Mouse (Mus musculus) midbrain, embryonic 11.5 days (tissue): ENCODE measurements around the gene Cpox. TPM values are rescaled to one million over a fixed set of nuclear protein-coding genes. Genes with fewer than 3 reads are reported as not detected.

Source experiments
- ATAC-seq: fragments of 200-750 bp; cut with Nextera tagmentation; 2 replicates; pipeline ENCODE4 v1.8.0; 2017; ENCODE audit warnings: moderate TSS enrichment, moderate library complexity; ENCODE audit not compliant: low FRiP score
- DNase-seq: peaks from one replicate; pipeline ENCODE4 v3.0.0; 2015; ENCODE audit warnings: low spot score; ENCODE audit errors: missing footprints
- H3K27ac ChIP-seq: fragments of 300-500 bp; sonication (generic); 2 replicates; pipeline ENCODE4 v1.5.1; 2014; ENCODE audit warnings: low read depth, low read length
- H3K27me3 ChIP-seq: fragments of 300-500 bp; sonication (generic); 2 replicates; pipeline ENCODE4 v1.6.1; 2014; ENCODE audit warnings: mild to moderate bottlenecking, low read length, moderate library complexity, mixed read lengths; ENCODE audit not compliant: control insufficient read depth, insufficient read depth
- H3K36me3 ChIP-seq: fragments of 300-500 bp; sonication (generic); 2 replicates; pipeline ENCODE4 v1.6.1; 2014; ENCODE audit warnings: mild to moderate bottlenecking, low read length, moderate library complexity, mixed read lengths; ENCODE audit not compliant: control insufficient read depth, insufficient read depth
- H3K4me1 ChIP-seq: fragments of 300-500 bp; sonication (generic); 2 replicates; pipeline ENCODE4 v1.6.1; 2014; ENCODE audit warnings: low read length; ENCODE audit not compliant: control insufficient read depth, insufficient read depth
- H3K4me2 ChIP-seq: fragments of 300-500 bp; sonication (generic); 2 replicates; pipeline ENCODE4 v1.6.1; 2014; ENCODE audit warnings: mild to moderate bottlenecking, moderate library complexity
- H3K4me3 ChIP-seq: fragments of 300-500 bp; sonication (generic); 2 replicates; pipeline ENCODE4 v1.5.1; 2014; ENCODE audit warnings: low read depth, low read length
- H3K9ac ChIP-seq: fragments of 300-500 bp; sonication (generic); 2 replicates; pipeline ENCODE4 v1.6.1; 2014; ENCODE audit warnings: low read length
- H3K9me3 ChIP-seq: fragments of 300-500 bp; sonication (generic); 2 replicates; pipeline ENCODE4 v1.6.1; 2016; ENCODE audit warnings: low read length; ENCODE audit not compliant: control insufficient read depth
- WGBS: fragments of 180-500 bp; shearing (Covaris S2); extraction: QIAGEN DNeasy Blood & Tissue Kit; methylation state at CpG from one replicate; pipeline ENCODE4 v1.1.7; 2014; 5-methylcytosine and 5-hydroxymethylcytosine counted together
- polyA plus RNA-seq: library from polyadenylated mRNA; unstranded; fragments of >200 nt; fragmentation: Nextera tagmentation; extraction: Ambion mirVana; gene quantifications from 2 replicates; pipeline ENCODE4 v1.2.1, GENCODE M21; 2014

Gene Cpox
- 16.7 and 17.6 TPM in 2 replicates for polyA plus RNA-seq

DNA sequence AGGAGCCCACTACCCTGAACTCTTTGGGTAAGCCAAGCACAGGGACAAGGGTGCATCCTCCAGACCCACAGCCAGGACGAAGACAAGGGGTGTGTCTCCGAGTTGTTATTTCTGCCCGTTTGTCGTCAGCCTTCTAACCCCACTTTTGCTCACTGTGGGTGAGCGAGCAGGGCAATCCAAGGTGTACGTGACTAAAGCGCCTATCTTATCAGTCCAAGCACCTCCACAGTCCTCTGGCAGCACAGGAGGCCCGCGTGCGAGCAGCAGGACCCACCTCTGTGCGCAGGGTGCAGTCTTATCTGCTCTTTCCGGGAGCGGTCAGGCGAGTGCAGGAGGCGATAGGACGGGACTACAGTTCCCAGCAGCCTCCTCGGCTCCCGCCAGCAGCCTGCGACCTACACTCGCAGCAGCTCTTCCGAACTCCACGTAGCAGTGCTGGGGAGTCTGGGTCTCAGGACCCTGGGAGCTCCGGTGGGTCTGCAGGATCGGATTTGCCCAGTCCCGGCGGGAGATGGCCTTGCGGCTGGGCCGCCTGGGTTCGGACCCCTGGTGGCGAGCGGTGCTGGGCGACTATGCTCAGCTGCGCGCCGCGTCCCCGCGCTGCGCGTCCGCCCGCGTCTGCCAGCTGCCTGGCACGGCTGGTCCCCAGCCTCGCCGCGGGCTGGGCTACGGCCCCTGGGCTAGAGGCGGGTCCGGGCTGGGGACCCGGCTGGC, at the start of gene Cpox:
Cpox (plus strand) TSS at position 376 of the 714 bp plus-strand sequence.
- peaks cover 6% of the 10 kb centered on the region; the same call in 1 of the 2 replicates for H3K36me3 ChIP-seq
- H3K4me2 ChIP-seq: peak within 1 kb of the TSS; percentile 84
- no peak within 1 kb of the TSS for H3K27ac ChIP-seq
- H3K4me3 ChIP-seq: peak within 1 kb of the TSS; percentile 86
- peaks cover 2% of the 10 kb centered on the region; the same call in 1 of the 2 replicates for H3K4me1 ChIP-seq
- peak; percentile 99 for ATAC-seq
- peak within 1 kb of the TSS; percentile 79 for H3K9ac ChIP-seq
- under 1% methylated on average over 47 of the region's 51 CpGs for WGBS
- H3K9me3 ChIP-seq: no peaks in the 10 kb centered on the region
- no peaks in the 10 kb centered on the region for H3K27me3 ChIP-seq
- DNase-seq: peak; percentile 97

DNA sequence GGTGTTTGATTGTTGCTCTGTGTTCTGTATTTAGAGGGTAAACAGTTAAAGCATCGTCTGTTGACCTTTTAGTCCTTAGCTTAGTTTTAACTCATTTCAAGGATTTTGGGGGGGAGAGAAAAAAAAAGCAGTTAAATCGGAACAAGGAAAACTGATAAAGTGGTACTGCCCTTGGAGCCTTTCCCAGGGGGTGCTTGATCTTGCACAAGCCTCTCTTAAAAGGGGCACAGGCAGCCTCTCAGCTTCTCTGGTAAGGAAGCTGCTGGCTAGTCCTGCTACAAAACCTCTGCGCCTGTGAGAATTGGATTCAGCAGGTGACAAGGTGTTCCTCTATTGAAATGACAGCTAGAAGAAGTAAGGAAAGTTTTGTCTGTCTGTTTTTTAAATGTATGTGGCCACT, 47.7 kb upstream of the Cpox start:
- Histone ChIP-seq H3K27ac (no peak overlapping the region), H3K9ac (no peak overlapping the region), H3K4me3 (no peak overlapping the region), H3K4me1 (no peaks in the 10 kb centered on the region), H3K4me2 (no peak overlapping the region), H3K36me3 (no peaks in the 10 kb centered on the region), H3K27me3 (no peaks in the 10 kb centered on the region), H3K9me3 (no peaks in the 10 kb centered on the region)
- ATAC-seq (no peak), DNase-seq (no peak)
- 95% methylated on average over 3 of the region's 3 CpGs for WGBS

DNA sequence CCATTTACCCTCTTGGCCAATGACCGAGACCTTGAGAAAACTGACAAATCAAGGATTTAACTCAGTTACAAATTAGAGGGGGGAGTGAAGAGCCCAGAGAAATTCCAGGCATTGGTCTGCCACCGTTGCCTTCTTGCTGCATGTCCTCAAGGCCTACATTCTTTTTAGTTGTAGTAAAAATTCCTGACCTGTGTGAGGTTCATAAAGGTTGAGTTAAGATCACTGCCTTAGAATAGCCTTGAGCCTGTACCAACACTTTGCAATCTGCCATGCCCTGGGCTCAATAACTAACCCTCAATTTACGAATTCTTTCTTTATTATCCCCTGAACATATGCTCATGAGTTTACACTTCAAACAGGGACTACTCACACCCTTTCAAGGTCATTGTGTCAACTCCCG, 47.0 kb upstream of the Cpox start:
- Histone ChIP-seq H3K9me3 (no peaks in the 10 kb centered on the region), H3K4me3 (no peak overlapping the region), H3K36me3 (no peaks in the 10 kb centered on the region), H3K27ac (no peak overlapping the region), H3K4me1 (no peaks in the 10 kb centered on the region), H3K4me2 (no peak overlapping the region), H3K9ac (no peak overlapping the region), H3K27me3 (no peaks in the 10 kb centered on the region)
- ATAC-seq (no peak), DNase-seq (no peak)
- 83% methylated on average over 4 of the region's 4 CpGs for WGBS

DNA sequence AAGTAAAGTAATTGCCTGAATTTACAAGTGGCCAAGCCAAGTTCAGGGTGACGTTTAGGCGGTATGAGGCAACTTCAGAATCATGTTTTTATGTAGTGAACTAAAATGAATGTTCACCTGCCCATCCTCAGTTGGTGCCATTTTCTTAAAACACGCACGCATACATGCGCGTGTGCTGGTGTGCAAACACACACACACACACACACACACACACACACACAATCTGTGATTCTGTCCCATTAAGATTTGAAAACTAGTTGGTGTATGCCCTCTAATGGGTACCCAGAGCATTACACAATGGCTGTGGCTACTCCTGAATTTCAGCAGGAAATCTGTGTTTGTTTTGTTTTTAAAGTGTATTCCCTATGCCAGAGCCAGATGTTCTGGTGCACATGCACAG, 46.1 kb upstream of the Cpox start:
- WGBS: 87% methylated on average over 6 of the region's 6 CpGs
- Histone ChIP-seq H3K9me3 (no peaks in the 10 kb centered on the region), H3K4me1 (no peaks in the 10 kb centered on the region), H3K9ac (no peak overlapping the region), H3K36me3 (no peaks in the 10 kb centered on the region), H3K27ac (no peak overlapping the region), H3K4me3 (no peak overlapping the region), H3K4me2 (no peak overlapping the region), H3K27me3 (no peaks in the 10 kb centered on the region)
- ATAC-seq (0 out of 2 replicates have a peak, but pooled peaks have one; percentile 33), DNase-seq (no peak)

DNA sequence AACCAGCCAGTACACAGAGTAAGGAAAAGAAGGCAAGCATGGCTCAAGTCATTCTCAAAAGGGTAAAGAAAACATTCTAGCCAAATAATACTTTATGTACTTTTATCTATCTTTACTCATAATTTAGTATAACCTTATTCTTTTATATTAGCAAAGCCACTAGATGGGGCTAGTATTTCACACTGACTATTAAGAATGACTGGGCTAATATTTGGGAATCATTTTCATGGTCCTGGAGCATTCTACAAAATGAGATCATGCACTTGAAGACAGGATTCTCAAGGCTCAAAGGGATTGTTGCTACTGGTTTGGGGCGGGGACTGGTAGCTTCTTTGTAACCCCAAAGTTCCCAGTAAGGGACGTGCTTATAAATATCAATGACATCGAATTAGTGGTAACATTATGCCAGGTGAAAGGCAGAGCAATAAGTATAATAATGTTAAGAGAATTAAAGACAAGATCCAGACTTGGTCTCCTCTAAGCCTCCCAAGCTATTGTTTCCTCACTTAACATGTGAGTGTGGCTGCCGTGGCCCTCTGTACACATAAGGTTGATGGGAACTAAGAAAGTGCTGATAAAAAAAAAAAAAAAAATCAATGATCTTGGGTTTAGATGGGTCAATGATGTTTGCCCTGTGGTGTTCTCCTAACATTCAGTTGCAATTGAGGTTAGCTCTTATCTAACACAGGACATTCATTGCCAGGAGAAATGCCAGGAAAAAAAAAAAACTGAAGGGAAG, 42.3 kb upstream of the Cpox start:
- Histone ChIP-seq H3K4me2 (no peak overlapping the region), H3K9me3 (no peaks in the 10 kb centered on the region), H3K27ac (no peak overlapping the region), H3K9ac (no peak overlapping the region), H3K4me1 (no peaks in the 10 kb centered on the region), H3K4me3 (no peak overlapping the region), H3K27me3 (no peaks in the 10 kb centered on the region), H3K36me3 (no peaks in the 10 kb centered on the region)
- WGBS: 86% methylated on average over 4 of the region's 4 CpGs
- ATAC-seq (no peak), DNase-seq (no peak)

DNA sequence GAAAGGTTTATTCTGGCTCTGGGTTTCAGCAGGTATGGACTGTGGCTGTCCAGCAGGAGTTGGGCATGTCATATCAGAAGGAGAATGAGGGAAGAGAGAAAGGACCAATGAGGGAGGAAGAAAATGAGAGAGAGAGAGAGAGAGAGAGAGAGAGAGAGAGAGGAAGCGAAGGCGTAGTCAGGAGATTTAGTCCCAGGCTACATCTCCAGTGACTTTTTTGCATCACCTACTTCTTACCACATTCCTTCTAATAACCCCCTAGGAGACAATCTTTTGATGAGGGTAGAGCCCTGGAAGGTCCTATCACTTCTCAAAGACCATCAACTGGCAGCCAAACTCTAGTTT, 41.8 kb upstream of the Cpox start:
- no peak overlapping the region for H3K4me2 ChIP-seq
- H3K4me1 ChIP-seq: no peaks in the 10 kb centered on the region
- no peak overlapping the region for H3K4me3 ChIP-seq
- no peak overlapping the region for H3K9ac ChIP-seq
- H3K36me3 ChIP-seq: no peaks in the 10 kb centered on the region
- H3K9me3 ChIP-seq: no peaks in the 10 kb centered on the region
- 100% methylated on average over 2 of the region's 2 CpGs for WGBS
- ATAC-seq (no peak), DNase-seq (no peak)
- no peak overlapping the region for H3K27ac ChIP-seq
- H3K27me3 ChIP-seq: no peaks in the 10 kb centered on the region

DNA sequence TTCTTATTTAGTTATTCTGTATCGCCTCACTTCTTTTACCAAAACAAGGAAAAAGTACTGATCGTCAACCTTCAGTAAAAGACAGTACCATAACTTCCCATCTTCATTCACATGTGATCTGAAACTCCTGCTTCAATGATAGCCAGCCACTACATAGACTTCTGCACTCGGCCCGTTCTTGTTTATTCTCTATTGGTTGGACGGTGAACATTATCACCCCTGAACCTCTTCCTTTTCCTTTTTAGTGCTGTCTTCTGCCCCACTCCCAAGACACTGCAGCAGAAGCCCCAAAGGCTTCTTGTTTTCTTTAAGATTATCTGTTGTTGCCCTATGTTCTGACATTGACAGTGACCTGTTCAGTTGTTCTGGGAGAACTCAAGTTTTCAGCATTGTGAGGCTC, 41.1 kb upstream of the Cpox start:
- Histone ChIP-seq H3K4me1 (no peaks in the 10 kb centered on the region), H3K27me3 (no peaks in the 10 kb centered on the region), H3K4me2 (no peak overlapping the region), H3K9me3 (no peaks in the 10 kb centered on the region), H3K27ac (no peak overlapping the region), H3K4me3 (no peak overlapping the region), H3K9ac (no peak overlapping the region), H3K36me3 (no peaks in the 10 kb centered on the region)
- DNase-seq (no peak), ATAC-seq (no peak)
- 94% methylated on average over 5 of the region's 5 CpGs for WGBS

DNA sequence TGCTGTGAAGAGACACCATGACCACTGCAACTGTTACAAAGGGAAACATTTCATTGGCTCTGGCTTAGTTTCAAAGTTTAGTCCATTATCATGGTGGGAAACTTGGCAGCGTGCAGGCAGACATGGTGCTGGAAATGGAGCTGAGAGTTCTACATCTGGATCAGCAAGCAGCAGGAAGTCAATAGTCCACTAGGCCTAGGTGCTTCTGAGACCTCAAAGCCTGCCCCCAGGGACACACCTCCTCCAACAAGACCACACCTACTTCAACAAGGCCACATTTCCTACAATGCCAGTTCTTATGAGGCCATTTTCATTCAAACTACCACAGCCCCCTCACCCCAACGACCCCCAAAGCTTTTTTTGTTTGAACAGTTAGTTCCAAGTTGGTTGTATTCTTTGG, 40.4 kb upstream of the Cpox start:
- Histone ChIP-seq H3K9me3 (no peaks in the 10 kb centered on the region), H3K4me2 (no peak overlapping the region), H3K4me3 (no peak overlapping the region), H3K9ac (no peak overlapping the region), H3K4me1 (no peaks in the 10 kb centered on the region), H3K27me3 (no peaks in the 10 kb centered on the region), H3K36me3 (no peaks in the 10 kb centered on the region), H3K27ac (no peak overlapping the region)
- no peak for ATAC-seq
- WGBS: 58% methylated on average over 2 of the region's 2 CpGs
- no peak for DNase-seq

DNA sequence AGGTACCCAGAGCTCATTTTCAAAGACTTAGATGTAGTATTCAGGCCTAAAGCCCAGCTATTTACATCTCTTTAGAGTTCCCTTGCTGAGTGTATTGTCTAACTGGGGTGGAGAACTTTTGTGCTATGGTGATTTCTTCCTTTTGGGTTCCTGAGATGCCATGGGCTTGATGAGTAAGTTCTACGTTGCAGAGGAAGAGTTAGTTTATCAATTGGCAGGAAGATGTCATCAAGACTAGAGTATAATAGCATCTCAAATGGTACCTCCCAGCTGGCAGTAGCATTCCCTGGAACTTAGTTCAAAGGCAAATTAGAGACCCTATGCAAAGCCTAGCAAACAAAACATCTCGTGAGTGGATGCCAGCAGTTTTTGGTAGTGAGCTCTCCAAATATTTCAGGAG, 34.2 kb upstream of the Cpox start:
- no peaks in the 10 kb centered on the region for H3K36me3 ChIP-seq
- H3K9ac ChIP-seq: no peak overlapping the region
- ATAC-seq: no peak
- H3K4me3 ChIP-seq: no peak overlapping the region
- no peaks in the 10 kb centered on the region for H3K9me3 ChIP-seq
- no peak for DNase-seq
- H3K27ac ChIP-seq: no peak overlapping the region
- no peaks in the 10 kb centered on the region for H3K27me3 ChIP-seq
- no peaks in the 10 kb centered on the region for H3K4me1 ChIP-seq
- WGBS: 74% methylated on average over 2 of the region's 2 CpGs
- H3K4me2 ChIP-seq: no peak overlapping the region
